Mouse (Mus musculus): ENCODE results near the gene Chd5.

DNA sequence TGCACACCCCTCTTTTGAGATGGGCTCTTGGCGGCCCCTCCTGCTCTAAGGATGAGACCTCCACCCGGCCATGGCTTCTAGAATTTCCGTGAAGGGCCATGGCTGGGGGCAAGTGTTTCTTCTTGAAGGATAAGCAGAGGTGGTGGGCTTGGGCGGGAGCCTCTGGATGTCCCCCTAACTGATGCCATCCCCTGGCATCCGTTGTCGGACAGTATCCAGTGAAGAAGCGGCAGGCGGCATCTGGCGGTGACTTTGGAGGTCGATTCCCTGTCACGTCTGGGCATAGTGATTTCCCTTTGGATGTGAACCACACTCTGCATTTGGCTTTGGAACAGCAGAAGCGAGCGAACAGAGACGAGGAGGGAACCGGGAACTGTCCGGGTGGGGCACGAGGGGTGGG is 54.2 kb downstream of the Chd5 start:
- TF ChIP-seq EP300 (IDR thresholded peaks at IDR 0.05; ENCODE audit: low read depth), result no peak
- TF ChIP-seq CTCF (IDR thresholded peaks at IDR 0.05; ENCODE audit: low read depth), result no peak

Measured in liver, embryonic 14.5 days (tissue).